Mouse (Mus musculus) CH12.LX (cell line): ENCODE measurements around the gene Gm20538. TPM values are rescaled to one million over a fixed set of nuclear protein-coding genes. Genes with fewer than 3 reads are reported as not detected.

Experiments used
- DNase-seq: peaks from one replicate; pipeline ENCODE4 v3.0.0-alpha.2; 2013; ENCODE audit errors: extremely low read depth
- H3K27ac ChIP-seq: 2 replicates; pipeline ENCODE4 v1.5.1; 2012; ENCODE audit warnings: low read depth, mild to moderate bottlenecking, control low read depth, moderate library complexity; ENCODE audit not compliant: insufficient read depth
- H3K27me3 ChIP-seq: replicated peaks from 2 replicates; pipeline ENCODE3; 2012; ENCODE audit warnings: inconsistent platforms
- H3K36me3 ChIP-seq, 2 experiments: replicated peaks in 1 of 2; 2 replicates each; pipeline versions ENCODE3 to v1.6.1; 2012; ENCODE audit warnings: inconsistent platforms in 1 of 2, low read length in 1 of 2, mild to moderate bottlenecking in 1 of 2, mixed read lengths in 1 of 2, moderate library complexity in 1 of 2; ENCODE audit not compliant: control insufficient read depth in 1 of 2, insufficient read depth in 1 of 2
- H3K4me1 ChIP-seq, 2 experiments: 2 replicates each; pipeline ENCODE4 v1.6.1; 2012; ENCODE audit warnings: inconsistent platforms in 1 of 2, moderate library complexity in 1 of 2; ENCODE audit not compliant: insufficient read depth in 2 of 2, control insufficient read depth in 1 of 2
- H3K4me2 ChIP-seq: 2 replicates; pipeline ENCODE4 v1.6.1; 2012; ENCODE audit warnings: low read depth, mild to moderate bottlenecking, control low read depth; ENCODE audit not compliant: poor library complexity, insufficient read depth, severe bottlenecking
- H3K4me3 ChIP-seq, 3 experiments: fragments of 150-350 bp in 1 of 3; sonication (generic) in 1 of 3; replicated peaks in 1 of 3; 2 replicates each; pipeline versions ENCODE3 to v1.5.1; 2011 to 2012; ENCODE audit warnings: low read depth in 2 of 3, low read length in 2 of 3, mild to moderate bottlenecking in 2 of 3, moderate library complexity in 2 of 3, control low read depth in 1 of 3, improper control_type of control experiment in 1 of 3, inconsistent platforms in 1 of 3, mixed read lengths in 1 of 3; ENCODE audit not compliant: poor library complexity in 1 of 3
- H3K79me2 ChIP-seq: replicated peaks from 2 replicates; pipeline ENCODE4 v1.6.1; 2012; ENCODE audit warnings: mild to moderate bottlenecking, moderate library complexity; ENCODE audit not compliant: control insufficient read depth, poor library complexity, insufficient read depth, severe bottlenecking; ENCODE audit errors: extremely low read depth
- H3K9ac ChIP-seq: 2 replicates; pipeline ENCODE4 v1.6.1; 2012; ENCODE audit warnings: low read depth, mild to moderate bottlenecking, control low read depth, moderate library complexity; ENCODE audit not compliant: insufficient read depth
- H3K9me3 ChIP-seq: replicated peaks from 2 replicates; pipeline ENCODE3; 2012; ENCODE audit warnings: low read length, inconsistent platforms, mixed read lengths
- BHLHE40 ChIP-seq: IDR thresholded peaks from 2 replicates; pipeline ENCODE4 v1.6.1; 2011; ENCODE audit warnings: mild to moderate bottlenecking, low read depth, low read length, improper control_type of control experiment
- CHD1 ChIP-seq: IDR thresholded peaks from 2 replicates; pipeline ENCODE4 v1.6.1; 2012; ENCODE audit warnings: low read depth, low read length, improper control_type of control experiment, inconsistent platforms
- CHD2 ChIP-seq: IDR thresholded peaks from 2 replicates; pipeline ENCODE4 v1.6.1; 2011; ENCODE audit warnings: low read length, improper control_type of control experiment
- CTCF ChIP-seq, 2 experiments: IDR thresholded peaks in 1 of 2; conservative IDR thresholded peaks in 1 of 2; 2 replicates each; pipeline ENCODE4 v1.5.1; 2011 to 2012; ENCODE audit warnings: low read depth in 2 of 2, low read length in 2 of 2, improper control_type of control experiment in 1 of 2, inconsistent platforms in 1 of 2, mild to moderate bottlenecking in 1 of 2, moderate library complexity in 1 of 2
- E2F4 ChIP-seq: IDR thresholded peaks from 2 replicates; pipeline ENCODE4 v1.6.1; 2011; ENCODE audit warnings: low read depth, low read length, improper control_type of control experiment; ENCODE audit not compliant: insufficient replicate concordance
- ELF1 ChIP-seq: IDR thresholded peaks from 2 replicates; pipeline ENCODE4 v1.6.1; 2014; ENCODE audit warnings: low read depth, mild to moderate bottlenecking, inconsistent platforms, low read length, improper control_type of control experiment
- EP300 ChIP-seq: IDR thresholded peaks from 2 replicates; pipeline ENCODE4 v1.6.1; 2011; ENCODE audit warnings: low read length, improper control_type of control experiment
- ETS1 ChIP-seq: conservative IDR thresholded peaks from 2 replicates; pipeline ENCODE4 v1.6.1; 2012; ENCODE audit warnings: low read depth, mild to moderate bottlenecking, inconsistent platforms, low read length, improper control_type of control experiment, moderate library complexity
- HCFC1 ChIP-seq: IDR thresholded peaks from 2 replicates; pipeline ENCODE4 v1.6.1; 2012; ENCODE audit warnings: low read depth, mild to moderate bottlenecking, inconsistent platforms, low read length, improper control_type of control experiment
- JUN ChIP-seq: IDR thresholded peaks from 2 replicates; pipeline ENCODE4 v1.6.1; 2011; ENCODE audit warnings: low read depth, mild to moderate bottlenecking, low read length, improper control_type of control experiment, moderate library complexity; ENCODE audit not compliant: insufficient read depth
- JUND ChIP-seq: conservative IDR thresholded peaks from 2 replicates; pipeline ENCODE4 v1.6.1; 2011; ENCODE audit warnings: low read depth, low read length, improper control_type of control experiment
- KAT2A ChIP-seq: IDR thresholded peaks from 2 replicates; pipeline ENCODE4 v1.6.1; 2012; ENCODE audit warnings: low read length, improper control_type of control experiment, inconsistent platforms; ENCODE audit not compliant: insufficient replicate concordance
- MAFK ChIP-seq: IDR thresholded peaks from 2 replicates; pipeline ENCODE4 v1.6.1; 2011; ENCODE audit warnings: low read length, improper control_type of control experiment; ENCODE audit not compliant: insufficient replicate concordance
- MAX ChIP-seq: IDR thresholded peaks from 2 replicates; pipeline ENCODE4 v1.6.1; 2011; ENCODE audit warnings: low read length, improper control_type of control experiment
- MAZ ChIP-seq: IDR thresholded peaks from 2 replicates; pipeline ENCODE4 v1.6.1; 2012; ENCODE audit warnings: low read depth, mild to moderate bottlenecking, inconsistent platforms, low read length, improper control_type of control experiment, moderate library complexity
- MEF2A ChIP-seq: IDR thresholded peaks from 2 replicates; pipeline ENCODE4 v1.6.1; 2014; ENCODE audit warnings: low read depth, mild to moderate bottlenecking, inconsistent platforms, low read length, improper control_type of control experiment, borderline replicate concordance
- MXI1 ChIP-seq: IDR thresholded peaks from 2 replicates; pipeline ENCODE4 v1.6.1; 2011; ENCODE audit warnings: mild to moderate bottlenecking, low read depth, low read length, improper control_type of control experiment
- MYC ChIP-seq: IDR thresholded peaks from 2 replicates; pipeline ENCODE4 v1.6.1; 2011; ENCODE audit warnings: low read depth, mild to moderate bottlenecking, improper control_type of control experiment, low read length
- NRF1 ChIP-seq: IDR thresholded peaks from 2 replicates; pipeline ENCODE4 v1.6.1; 2014; ENCODE audit warnings: low read depth, mild to moderate bottlenecking, inconsistent platforms, low read length, improper control_type of control experiment, moderate library complexity
- PAX5 ChIP-seq: IDR thresholded peaks from 2 replicates; pipeline ENCODE4 v1.6.1; 2012; ENCODE audit warnings: low read length, inconsistent platforms, mixed read lengths
- POLR2AphosphoS2 ChIP-seq: IDR thresholded peaks from 2 replicates; pipeline ENCODE4 v1.6.1; 2011; ENCODE audit warnings: low read depth, low read length, improper control_type of control experiment
- RAD21 ChIP-seq: IDR thresholded peaks from 2 replicates; pipeline ENCODE4 v1.6.1; 2011; ENCODE audit warnings: low read depth, mild to moderate bottlenecking, low read length, improper control_type of control experiment, moderate library complexity
- RCOR1 ChIP-seq: conservative IDR thresholded peaks from 2 replicates; pipeline ENCODE4 v1.6.1; 2012; ENCODE audit warnings: low read depth, mild to moderate bottlenecking, inconsistent platforms, low read length, improper control_type of control experiment
- SIN3A ChIP-seq: IDR thresholded peaks from 2 replicates; pipeline ENCODE4 v1.6.1; 2012; ENCODE audit warnings: low read length, improper control_type of control experiment, inconsistent platforms
- TBP ChIP-seq: conservative IDR thresholded peaks from 2 replicates; pipeline ENCODE4 v1.6.1; 2011; ENCODE audit warnings: low read depth, low read length, improper control_type of control experiment
- TCF12 ChIP-seq: IDR thresholded peaks from 2 replicates; pipeline ENCODE4 v1.6.1; 2014; ENCODE audit warnings: low read depth, mild to moderate bottlenecking, inconsistent platforms, low read length, improper control_type of control experiment
- UBTF ChIP-seq: IDR thresholded peaks from 2 replicates; pipeline ENCODE4 v1.6.1; 2012; ENCODE audit warnings: low read depth, mild to moderate bottlenecking, inconsistent platforms, low read length, improper control_type of control experiment, moderate library complexity
- USF1 ChIP-seq: IDR thresholded peaks from 2 replicates; pipeline ENCODE4 v1.6.1; 2014; ENCODE audit warnings: low read depth, mild to moderate bottlenecking, inconsistent platforms, low read length, improper control_type of control experiment
- USF2 ChIP-seq: conservative IDR thresholded peaks from 2 replicates; pipeline ENCODE4 v1.6.1; 2011; ENCODE audit warnings: low read depth, low read length, improper control_type of control experiment
- ZC3H11A ChIP-seq: IDR thresholded peaks from 2 replicates; pipeline ENCODE4 v1.6.1; 2012; ENCODE audit warnings: low read depth, mild to moderate bottlenecking, inconsistent platforms, low read length, improper control_type of control experiment
- ZKSCAN1 ChIP-seq: IDR thresholded peaks from 2 replicates; pipeline ENCODE4 v1.6.1; 2012; ENCODE audit warnings: low read depth, inconsistent platforms, low read length, improper control_type of control experiment, borderline replicate concordance
- ZMIZ1 ChIP-seq: IDR thresholded peaks from 2 replicates; pipeline ENCODE4 v1.6.1; 2012; ENCODE audit warnings: low read depth, mild to moderate bottlenecking, inconsistent platforms, low read length, improper control_type of control experiment
- ZNF384 ChIP-seq: IDR thresholded peaks from 2 replicates; pipeline ENCODE4 v1.6.1; 2012; ENCODE audit warnings: low read depth, low read length, improper control_type of control experiment, inconsistent platforms
- dilution Hi-C: fragments of 300-500 bp; cut with MboI; formaldehyde crosslinking; loops from 2 replicates; pipeline ENCODE4 v1.14.3; 2020; ENCODE audit warnings: low sequenced_read_pairs; ENCODE audit not compliant: extremely low pct_unique_long_range_greater_than_20kb, extremely low pct_ligation_motif_present
- in situ Hi-C: fragments of 300-500 bp; cut with MboI; formaldehyde crosslinking; loops from 3 replicates; pipeline ENCODE4 v1.14.3; 2019; ENCODE audit warnings: low sequenced_read_pairs, low pct_ligation_motif_present, low pct_unique_long_range_greater_than_20kb, mixed read lengths
- polyA plus RNA-seq: library from polyadenylated mRNA; unstranded; fragments of >175 nt; gene quantifications from 2 replicates; pipeline ENCODE4 v1.2.1, GENCODE M21; 2012; ENCODE audit warnings: low read depth; ENCODE audit not compliant: insufficient read length
- total RNA-seq, 2 experiments: library from RNA; depleted of rRNA; stranded (reverse); fragments of 300-350 nt in 1 of 2; fragments of >200 nt in 1 of 2; gene quantifications; 2 replicates each; pipeline ENCODE4 v1.2.3; 2012 to 2014

Gene Gm20538
- total and polyA plus RNA-seq, 3 experiments: 1.7 TPM; not detected in 2

DNA sequence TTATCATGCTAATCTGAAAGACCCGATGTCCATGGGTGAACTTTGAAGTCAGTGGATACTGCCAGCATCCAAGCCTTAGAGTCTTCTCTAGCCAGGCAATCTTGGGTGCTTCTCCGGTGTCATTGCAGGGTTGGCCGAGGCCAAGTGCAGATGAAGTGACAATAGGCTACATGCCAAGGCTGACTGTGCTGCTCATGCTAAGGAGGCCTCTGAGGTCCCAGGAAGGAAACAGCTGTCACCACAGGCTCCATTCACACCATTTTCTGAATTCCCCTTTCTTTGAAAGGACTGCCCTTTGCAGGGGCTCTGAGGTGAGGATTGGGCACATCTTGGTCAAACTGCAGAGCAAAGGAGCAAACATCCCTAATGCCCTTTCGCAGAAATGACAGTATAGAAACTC lies 49.9 kb downstream of the Gm20538 start:
- dilution Hi-C loops (no loop called here), in situ Hi-C loops (no loop called here)
- no peak overlapping the region for H3K9ac ChIP-seq
- H3K27ac ChIP-seq: no peak overlapping the region
- no peak overlapping the region for H3K4me3 ChIP-seq
- no peaks in the 10 kb centered on the region for H3K79me2 ChIP-seq
- H3K27me3 ChIP-seq: peaks cover 8% of the 10 kb centered on the region
- TF ChIP-seq USF2: no peak
- TF ChIP-seq SIN3A: peak; percentile 39; the same call in 1 of the 2 replicates
- no peak for TF ChIP-seq ZMIZ1
- no peak for TF ChIP-seq MAZ
- TF ChIP-seq POLR2AphosphoS2: no peak
- TF ChIP-seq CTCF (conservative IDR thresholded peaks at IDR 0.05 in 1 of 2, IDR thresholded peaks at IDR 0.05 in 1 of 2; ENCODE audit: low read depth in 2 of 2, low read length in 2 of 2): no peak
- peak; percentile 69; the same call in 1 of the 2 replicates for TF ChIP-seq TCF12
- no peak for TF ChIP-seq E2F4
- TF ChIP-seq JUND: no peak
- peak; percentile 67 for TF ChIP-seq BHLHE40
- no peak for TF ChIP-seq UBTF
- TF ChIP-seq ZKSCAN1: no peak
- TF ChIP-seq CHD2: no peak
- no peak for TF ChIP-seq JUN
- TF ChIP-seq MXI1: no peak
- TF ChIP-seq ZC3H11A: no peak
- no peak for TF ChIP-seq MEF2A
- no peak for TF ChIP-seq ZNF384
- no peak for TF ChIP-seq USF1
- no peak for TF ChIP-seq TBP
- TF ChIP-seq ELF1: no peak
- TF ChIP-seq MAFK: no peak
- no peak for TF ChIP-seq PAX5
- no peak for TF ChIP-seq CHD1
- TF ChIP-seq EP300: peak; percentile 60
- TF ChIP-seq KAT2A: no peak
- no peak for TF ChIP-seq RCOR1
- TF ChIP-seq MAX: no peak
- no peak for TF ChIP-seq RAD21
- TF ChIP-seq MYC: no peak
- no peak for TF ChIP-seq NRF1
- TF ChIP-seq HCFC1: no peak
- peak; percentile 82 for TF ChIP-seq ETS1
- H3K4me1 ChIP-seq: peaks cover 17 to 53% of the 10 kb centered on the region in 2 experiments
- peak; percentile 49 for DNase-seq
- H3K36me3 ChIP-seq: no peaks in the 10 kb centered on the region
- peak overlapping the region; percentile 32; the same call in 1 of the 2 replicates for H3K4me2 ChIP-seq
- H3K9me3 ChIP-seq: no peaks in the 10 kb centered on the region
